Mouse (Mus musculus) MEL (cell line): ENCODE results near the gene Rabep2. TPM values are rescaled to one million over a fixed set of nuclear protein-coding genes. Genes with fewer than 3 reads are reported as not detected.
A peak's percentile ranks its signal among the peaks of the same experiment; 100 is the strongest.
"Not testable (repeated sequence)": the region's sequence is repeated elsewhere in the genome, so short reads cannot be mapped to it uniquely, and the experiment has no call there.

Source experiments
- DNase-seq: peaks from one replicate; pipeline ENCODE4 v3.0.0; 2011; ENCODE audit warnings: low read depth, low spot score
- H3K27ac ChIP-seq: 2 replicates; pipeline ENCODE4 v1.5.1; 2012; ENCODE audit warnings: low read depth, mild to moderate bottlenecking, control low read depth, low read length, moderate library complexity; ENCODE audit not compliant: control insufficient read depth
- H3K27me3 ChIP-seq, 2 experiments: fragments of 150-350 bp in 1 of 2; sonication (generic) in 1 of 2; 2 replicates each; pipeline ENCODE4 v1.6.1; 2012; ENCODE audit warnings: low read length in 2 of 2, mild to moderate bottlenecking in 2 of 2, improper control_type of control experiment in 1 of 2, moderate library complexity in 1 of 2; ENCODE audit not compliant: insufficient read depth in 2 of 2, control insufficient read depth in 1 of 2
- H3K36me3 ChIP-seq, 2 experiments: 2 replicates each; pipeline ENCODE4 v1.6.1; 2012 to 2014; ENCODE audit warnings: low read length in 2 of 2, improper control_type of control experiment in 1 of 2, inconsistent platforms in 1 of 2, mild to moderate bottlenecking in 1 of 2; ENCODE audit not compliant: insufficient read depth in 2 of 2, control insufficient read depth in 1 of 2
- H3K4me1 ChIP-seq, 2 experiments: fragments of 150-350 bp in 1 of 2; sonication (generic) in 1 of 2; 2 replicates each; pipeline ENCODE4 v1.6.1; 2012; ENCODE audit warnings: low read length in 2 of 2, improper control_type of control experiment in 1 of 2, mild to moderate bottlenecking in 1 of 2; ENCODE audit not compliant: insufficient read depth in 2 of 2, control insufficient read depth in 1 of 2
- H3K4me3 ChIP-seq, 2 experiments: fragments of 150-350 bp in 1 of 2; sonication (generic) in 1 of 2; 2 replicates each; pipeline ENCODE4 v1.5.1; 2012; ENCODE audit warnings: low read depth in 2 of 2, low read length in 2 of 2, mild to moderate bottlenecking in 2 of 2, moderate library complexity in 2 of 2, control low read depth in 1 of 2, improper control_type of control experiment in 1 of 2; ENCODE audit not compliant: control insufficient read depth in 1 of 2, insufficient read depth in 1 of 2
- H3K79me2 ChIP-seq: 2 replicates; pipeline ENCODE4 v1.6.1; 2012; ENCODE audit warnings: mild to moderate bottlenecking, low read length, moderate library complexity; ENCODE audit not compliant: control insufficient read depth, poor library complexity, insufficient read depth
- H3K9ac ChIP-seq: 2 replicates; pipeline ENCODE4 v1.6.1; 2012; ENCODE audit warnings: low read depth, mild to moderate bottlenecking, control low read depth, low read length, moderate library complexity; ENCODE audit not compliant: control insufficient read depth, poor library complexity, severe bottlenecking
- H3K9me3 ChIP-seq: fragments of 150-350 bp; sonication (generic); replicated peaks from 2 replicates; pipeline ENCODE4 v1.6.1; 2012; ENCODE audit warnings: mild to moderate bottlenecking, low read length, improper control_type of control experiment, moderate library complexity; ENCODE audit not compliant: insufficient read depth
- BHLHE40 ChIP-seq: IDR thresholded peaks from 2 replicates; pipeline ENCODE4 v1.6.1; 2012; ENCODE audit warnings: low read depth, mild to moderate bottlenecking, inconsistent platforms, low read length, improper control_type of control experiment, borderline replicate concordance
- ETS1 ChIP-seq: IDR thresholded peaks from 2 replicates; pipeline ENCODE4 v1.6.1; 2012; ENCODE audit warnings: low read depth, mild to moderate bottlenecking, inconsistent platforms, low read length, improper control_type of control experiment, moderate library complexity
- KAT2A ChIP-seq: conservative IDR thresholded peaks from 2 replicates; pipeline ENCODE4 v1.6.1; 2012; ENCODE audit warnings: low read depth, low read length, improper control_type of control experiment, inconsistent platforms
- MEF2A ChIP-seq: IDR thresholded peaks from 2 replicates; pipeline ENCODE4 v1.6.1; 2014; ENCODE audit warnings: low read depth, mild to moderate bottlenecking, inconsistent platforms, low read length, improper control_type of control experiment; ENCODE audit not compliant: poor library complexity, insufficient replicate concordance, severe bottlenecking; ENCODE audit errors: extremely low read depth
- MYC ChIP-seq: IDR thresholded peaks from 2 replicates; pipeline ENCODE4 v1.6.1; 2011; ENCODE audit warnings: low read depth, mild to moderate bottlenecking, low read length, improper control_type of control experiment, moderate library complexity
- POLR2A ChIP-seq, 2 experiments: IDR thresholded peaks; 2 replicates each; pipeline ENCODE4 v1.6.1; 2011 to 2012; ENCODE audit warnings: low read length in 2 of 2, mild to moderate bottlenecking in 2 of 2, control low read depth in 1 of 2, improper control_type of control experiment in 1 of 2, low read depth in 1 of 2, moderate library complexity in 1 of 2; ENCODE audit not compliant: control insufficient read depth in 1 of 2, insufficient read depth in 1 of 2, poor library complexity in 1 of 2
- TCF12 ChIP-seq: IDR thresholded peaks from 2 replicates; pipeline ENCODE4 v1.6.1; 2014; ENCODE audit warnings: low read depth, mild to moderate bottlenecking, inconsistent platforms, low read length, improper control_type of control experiment, moderate library complexity
- UBTF ChIP-seq: IDR thresholded peaks from 2 replicates; pipeline ENCODE4 v1.6.1; 2012; ENCODE audit warnings: low read depth, mild to moderate bottlenecking, inconsistent platforms, low read length, improper control_type of control experiment, moderate library complexity, borderline replicate concordance; ENCODE audit not compliant: insufficient read depth
- USF1 ChIP-seq: IDR thresholded peaks from 2 replicates; pipeline ENCODE4 v1.6.1; 2014; ENCODE audit warnings: low read depth, mild to moderate bottlenecking, inconsistent platforms, low read length, improper control_type of control experiment, moderate library complexity
- USF2 ChIP-seq, 2 experiments: IDR thresholded peaks; 2 replicates each; pipeline ENCODE4 v1.6.1; 2011 to 2012; ENCODE audit warnings: improper control_type of control experiment in 2 of 2, low read length in 2 of 2, borderline replicate concordance in 1 of 2, inconsistent platforms in 1 of 2, low read depth in 1 of 2, mild to moderate bottlenecking in 1 of 2; ENCODE audit not compliant: insufficient read depth in 1 of 2
- ZKSCAN1 ChIP-seq: IDR thresholded peaks from 2 replicates; pipeline ENCODE4 v1.6.1; 2012; ENCODE audit warnings: low read depth, mild to moderate bottlenecking, inconsistent platforms, low read length, improper control_type of control experiment, moderate library complexity
- ZMIZ1 ChIP-seq: IDR thresholded peaks from 2 replicates; pipeline ENCODE4 v1.6.1; 2012; ENCODE audit warnings: low read depth, mild to moderate bottlenecking, inconsistent platforms, low read length, improper control_type of control experiment, moderate library complexity
- ZNF384 ChIP-seq: IDR thresholded peaks from 2 replicates; pipeline ENCODE4 v1.6.1; 2012; ENCODE audit warnings: low read depth, mild to moderate bottlenecking, inconsistent platforms, low read length, improper control_type of control experiment
- polyA plus RNA-seq, 2 experiments: library from polyadenylated mRNA; stranded (reverse) in 1 of 2; unstranded in 1 of 2; fragments of >175 nt in 1 of 2; fragments of >200 nt in 1 of 2; gene quantifications; 2 replicates each; pipeline versions ENCODE4 v1.2.1 to v1.2.4; 2012; ENCODE audit warnings: low replicate concordance in 2 of 2, low read depth in 1 of 2; ENCODE audit not compliant: insufficient read length in 2 of 2, insufficient read depth in 1 of 2, missing spikeins in 1 of 2
- total RNA-seq: library from RNA; depleted of rRNA; stranded (reverse); fragments of 300-350 nt; gene quantifications from 2 replicates; pipeline ENCODE4 v1.2.3, GENCODE M21; 2012

The Rabep2 gene
- total and polyA plus RNA-seq, 3 experiments = 12.9 to 16.2 TPM; not detected in 1

GRCm38 (mm10) chr7:126399548-126399947 is 29.0 kb upstream of the Rabep2 start (continued):
- TF ChIP-seq USF1 (no peak), MYC (no peak), ZKSCAN1 (no peak), BHLHE40 (no peak), KAT2A (no peak), POLR2A (IDR thresholded peaks at IDR 0.05; ENCODE audit: control insufficient read depth in 1 of 2, insufficient read depth in 1 of 2, low read depth in 1 of 2, low read length in 2 of 2, poor library complexity in 1 of 2) (no peak), UBTF (no peak), MEF2A (no peak), ZMIZ1 (no peak), ZNF384 (no peak), TCF12 (no peak)

GRCm38 (mm10) chr7:126402518-126402917 is 26.0 kb upstream of the Rabep2 start:
- H3K4me3 ChIP-seq, DNase-seq, H3K36me3 ChIP-seq, H3K79me2 ChIP-seq, H3K9me3 ChIP-seq, H3K27me3 ChIP-seq: not testable (repeated sequence)
- TF ChIP-seq ZNF384 = peak; percentile 56; the same call in 1 of the 2 replicates
- TF ChIP-seq, all 39 proteins: peak for 1; not testable (repeated sequence) for 38
- not testable (repeated sequence) for H3K9ac ChIP-seq, H3K27ac ChIP-seq, H3K4me1 ChIP-seq

GRCm38 (mm10) chr7:126408686-126409085 is 19.9 kb upstream of the Rabep2 start:
- H3K4me1 ChIP-seq = no peaks in the 10 kb centered on the region
- no peak overlapping the region for H3K9ac ChIP-seq
- no peak for DNase-seq
- no peak overlapping the region for H3K27ac ChIP-seq
- TF ChIP-seq ZNF384 (no peak), ETS1 (no peak), USF2 (IDR thresholded peaks at IDR 0.05; ENCODE audit: borderline replicate concordance in 1 of 2, insufficient read depth in 1 of 2, low read depth in 1 of 2, low read length in 2 of 2) (no peak)
- no peaks in the 10 kb centered on the region for H3K79me2 ChIP-seq
- peaks cover 0 to 5% of the 10 kb centered on the region in 2 experiments for H3K27me3 ChIP-seq
- H3K36me3 ChIP-seq = no peaks in the 10 kb centered on the region
- no peak overlapping the region for H3K4me3 ChIP-seq
- no peaks in the 10 kb centered on the region for H3K9me3 ChIP-seq
